Mouse (Mus musculus) cerebellum, adult 11-12 months (tissue): ENCODE data around the gene Efhd2.

Source experiments
- DNase-seq: peaks from one replicate; pipeline ENCODE4 v3.0.0; 2022

The Efhd2 gene

GRCm38 (mm10) chr4:141874601-141875460 lies at the start of gene Efhd2:
TSS of gene Efhd2 (minus strand) at chr4:141874920.
- DNase-seq = peak; percentile 79

GRCm38 (mm10) chr4:141923961-141924360 lies 49.2 kb upstream of the Efhd2 start:
- no peak for DNase-seq

- DNase-seq = no peak
These were observed 45.7 kb upstream of the Efhd2 start for GRCm38 (mm10) chr4:141920391-141920790.

- DNase-seq = no peak
These were observed 43.2 kb upstream of the Efhd2 start for GRCm38 (mm10) chr4:141917735-141918419.

GRCm38 (mm10) chr4:141914040-141914439 lies 39.3 kb upstream of the Efhd2 start:
- no peak for DNase-seq

GRCm38 (mm10) chr4:141913201-141913993 lies 38.7 kb upstream of the Efhd2 start:
- no peak for DNase-seq

- DNase-seq = no peak
These were observed 30.0 kb upstream of the Efhd2 start for GRCm38 (mm10) chr4:141904710-141905109.

GRCm38 (mm10) chr4:141902479-141902858 lies 27.7 kb upstream of the Efhd2 start:
- no peak for DNase-seq

GRCm38 (mm10) chr4:141901711-141902478 lies 27.2 kb upstream of the Efhd2 start:
- DNase-seq = no peak

- DNase-seq = no peak
These were observed 25.7 kb upstream of the Efhd2 start for GRCm38 (mm10) chr4:141900421-141900820.

GRCm38 (mm10) chr4:141899936-141900335 lies 25.2 kb upstream of the Efhd2 start:
- peak; percentile 10 for DNase-seq

GRCm38 (mm10) chr4:141898905-141899304 lies 24.2 kb upstream of the Efhd2 start:
- no peak for DNase-seq

GRCm38 (mm10) chr4:141897838-141898237 lies 23.1 kb upstream of the Efhd2 start:
- no peak for DNase-seq

GRCm38 (mm10) chr4:141897225-141897624 lies 22.5 kb upstream of the Efhd2 start:
- no peak for DNase-seq

- no peak for DNase-seq
These were observed 21.1 kb upstream of the Efhd2 start for GRCm38 (mm10) chr4:141895772-141896171.

- no peak for DNase-seq
These were observed 18.6 kb upstream of the Efhd2 start for GRCm38 (mm10) chr4:141893157-141893784.

GRCm38 (mm10) chr4:141886385-141886968 lies 11.8 kb upstream of the Efhd2 start:
- no peak for DNase-seq

GRCm38 (mm10) chr4:141885451-141885850 lies 10.7 kb upstream of the Efhd2 start:
- no peak for DNase-seq

- no peak for DNase-seq
These were observed 8.1 kb upstream of the Efhd2 start for GRCm38 (mm10) chr4:141882858-141883257.

- no peak for DNase-seq
These were observed 7.2 kb upstream of the Efhd2 start for GRCm38 (mm10) chr4:141881950-141882349.

- DNase-seq = no peak
These were observed 6.7 kb upstream of the Efhd2 start for GRCm38 (mm10) chr4:141881289-141881914.
